11 mouse cellular contexts compared by ENCODE assay signal in the genomic region with DNA sequence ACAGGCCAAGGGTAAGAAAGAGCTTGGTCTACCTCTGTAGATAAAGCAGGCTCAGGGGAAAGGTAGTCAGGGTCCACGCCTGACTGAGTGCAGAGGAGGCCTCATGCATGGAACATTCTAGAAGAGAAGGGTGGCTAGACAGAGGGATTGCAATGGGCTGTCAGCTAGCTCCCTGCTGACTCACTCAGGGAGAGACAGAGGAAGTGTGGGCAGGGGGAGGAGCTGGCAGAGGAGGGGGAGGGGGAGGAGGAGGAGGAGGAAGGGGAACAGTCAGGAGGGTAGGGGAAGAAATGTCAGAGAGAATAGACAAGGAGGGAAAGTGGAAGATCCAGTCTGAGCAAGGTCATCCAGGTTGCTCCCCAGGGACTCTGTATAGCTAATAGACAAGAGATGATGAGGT. TPM values are rescaled to one million over a fixed set of nuclear protein-coding genes. Genes with fewer than 3 reads are reported as not detected.
A peak's percentile ranks its signal among the peaks of the same experiment; 100 is the strongest.
DNase-seq lines count a peak whose midpoint lies in the region; ATAC-seq and TF ChIP-seq lines count a peak whose summit lies in the region.
"Had no signal": no experiment of that assay in that cellular context is flagged by ENCODE, and none has a peak within 500 bp of the region (broad histone marks: within the 10 kb centered on the region; RNA-seq: fewer than 3 reads in every experiment).

No protein-coding gene starts in this region.

- no peak for TF ChIP-seq POLR2A in liver, adult 2 months (IDR thresholded peaks at IDR 0.05; ENCODE audit: extremely low read depth, insufficient read depth, low read length)

- H3K27ac ChIP-seq in forebrain, embryonic 10.5 days = 0 out of 2 replicates have a peak overlapping the region, but pooled peaks have one; percentile 11
- no peak overlapping the region for H3K27ac ChIP-seq in forebrain, embryonic 16.5 days (ENCODE audit: low read length)
- H3K27ac ChIP-seq in stomach, embryonic 14.5 days (ENCODE audit: low read length) = peak overlapping the region; percentile 27; the same call in 1 of the 2 replicates
- no peak overlapping the region for H3K27ac ChIP-seq in stomach, postnatal 0 days (replicated peaks)
- no peak overlapping the region for H3K27ac ChIP-seq in liver, adult 2 months (replicated peaks; ENCODE audit: insufficient read depth, low read depth, low read length)
- H3K27ac ChIP-seq: limb, embryonic 13.5 days; neural tube, embryonic 15.5 days had no signal

- DNase-seq in forebrain, embryonic 10.5 days (ENCODE audit: extremely low spot score, low spot score) = no peak
- DNase-seq in stomach, postnatal 0 days (ENCODE audit: low spot score) = no peak
- peak; percentile 16 for DNase-seq in liver, adult 2 months (ENCODE audit: extremely low read depth, low read depth, low spot score)
- DNase-seq in urinary bladder, postnatal 14 days (ENCODE audit: low spot score) = no peak
- no peak for DNase-seq in urinary bladder, adult 18-20 months (ENCODE audit: low spot score in 2 of 2)
- DNase-seq: spleen, adult 18-20 months had no signal

- peaks cover 27% of the 10 kb centered on the region for H3K4me1 ChIP-seq in forebrain, embryonic 10.5 days
- H3K4me1 ChIP-seq in forebrain, embryonic 16.5 days (replicated peaks; ENCODE audit: control insufficient read depth, insufficient read depth, low read length) = 0 out of 2 replicates have a peak, but pooled peaks cover 2% of the 10 kb centered on the region
- peaks cover 3% of the 10 kb centered on the region; the same call in 1 of the 2 replicates for H3K4me1 ChIP-seq in stomach, embryonic 14.5 days (ENCODE audit: control insufficient read depth, insufficient read depth, low read length)
- H3K4me1 ChIP-seq in stomach, postnatal 0 days (replicated peaks; ENCODE audit: control insufficient read depth, insufficient read depth) = no peaks in the 10 kb centered on the region
- no peaks in the 10 kb centered on the region for H3K4me1 ChIP-seq in liver, adult 2 months (ENCODE audit: control insufficient read depth, insufficient read depth, low read length)

- H3K4me2 ChIP-seq in forebrain, embryonic 16.5 days (ENCODE audit: low read length) = no peak overlapping the region
- no peak overlapping the region for H3K4me2 ChIP-seq in stomach, embryonic 14.5 days (replicated peaks; ENCODE audit: low read depth, low read length)
- no peak overlapping the region for H3K4me2 ChIP-seq in stomach, postnatal 0 days (replicated peaks; ENCODE audit: low read depth)
- H3K4me2 ChIP-seq: limb, embryonic 13.5 days; neural tube, embryonic 15.5 days had no signal

- no peak for ATAC-seq in forebrain, embryonic 16.5 days
- ATAC-seq in stomach, embryonic 14.5 days (ENCODE audit: insufficient number of reproducible peaks, insufficient read depth, low FRiP score, low read depth) = no peak
- ATAC-seq in stomach, postnatal 0 days (ENCODE audit: low FRiP score, low TSS enrichment) = no peak
- no peak for ATAC-seq in cerebellum, adult (ENCODE audit: insufficient number of reproducible peaks, low FRiP score, low TSS enrichment)

- 70% methylated on average over 1 of the region's 1 CpGs for WGBS in forebrain, embryonic 10.5 days
- WGBS in forebrain, embryonic 16.5 days = 63% methylated on average over 1 of the region's 1 CpGs
- 74% methylated on average over 1 of the region's 1 CpGs for WGBS in stomach, embryonic 14.5 days
- 73% methylated on average over 1 of the region's 1 CpGs for WGBS in stomach, postnatal 0 days
- WGBS in liver, adult 2 months = 92% methylated on average over 1 of the region's 1 CpGs

- no peak for TF ChIP-seq CTCF in stomach, postnatal 0 days (IDR thresholded peaks at IDR 0.05; ENCODE audit: low read depth)
- TF ChIP-seq CTCF in liver, adult 2 months (IDR thresholded peaks at IDR 0.05; ENCODE audit: low read depth, low read length) = no peak

- H3K36me3 ChIP-seq in forebrain, embryonic 10.5 days (replicated peaks) = no peaks in the 10 kb centered on the region
- no peaks in the 10 kb centered on the region for H3K36me3 ChIP-seq in forebrain, embryonic 16.5 days (ENCODE audit: control insufficient read depth, insufficient read depth)
- no peaks in the 10 kb centered on the region for H3K36me3 ChIP-seq in stomach, embryonic 14.5 days (ENCODE audit: control insufficient read depth, insufficient read depth, low read length)
- H3K36me3 ChIP-seq in stomach, postnatal 0 days (ENCODE audit: control insufficient read depth, insufficient read depth, low read length) = no peaks in the 10 kb centered on the region
- H3K36me3 ChIP-seq in liver, adult 2 months (ENCODE audit: control insufficient read depth, insufficient read depth, low read length) = no peaks in the 10 kb centered on the region
- H3K36me3 ChIP-seq: limb, embryonic 13.5 days; neural tube, embryonic 15.5 days had no signal

- no peaks in the 10 kb centered on the region for H3K9me3 ChIP-seq in forebrain, embryonic 10.5 days
- H3K9me3 ChIP-seq in forebrain, embryonic 16.5 days (ENCODE audit: control insufficient read depth, low read length) = no peaks in the 10 kb centered on the region
- H3K9me3 ChIP-seq in stomach, embryonic 14.5 days (ENCODE audit: control insufficient read depth, low read depth, low read length) = no peaks in the 10 kb centered on the region
- H3K9me3 ChIP-seq in stomach, postnatal 0 days (ENCODE audit: control insufficient read depth, low read length) = no peaks in the 10 kb centered on the region
- H3K9me3 ChIP-seq: limb, embryonic 13.5 days; neural tube, embryonic 15.5 days had no signal

- peaks cover 15% of the 10 kb centered on the region for H3K27me3 ChIP-seq in forebrain, embryonic 10.5 days (ENCODE audit: poor library complexity, severe bottlenecking)
- H3K27me3 ChIP-seq in forebrain, embryonic 16.5 days (replicated peaks; ENCODE audit: control insufficient read depth, insufficient read depth, low read length) = no peaks in the 10 kb centered on the region
- H3K27me3 ChIP-seq in stomach, embryonic 14.5 days (ENCODE audit: control insufficient read depth, insufficient read depth, low read length) = no peaks in the 10 kb centered on the region
- no peaks in the 10 kb centered on the region for H3K27me3 ChIP-seq in stomach, postnatal 0 days (ENCODE audit: control insufficient read depth, insufficient read depth, low read length)
- H3K27me3 ChIP-seq in liver, adult 2 months (ENCODE audit: control insufficient read depth, insufficient read depth, low read length) = no peaks in the 10 kb centered on the region

- H3K9ac ChIP-seq in forebrain, embryonic 16.5 days (replicated peaks; ENCODE audit: low read depth, low read length) = no peak overlapping the region
- H3K9ac ChIP-seq in stomach, embryonic 14.5 days (replicated peaks; ENCODE audit: low read depth, low read length) = no peak overlapping the region
- H3K9ac ChIP-seq in stomach, postnatal 0 days (ENCODE audit: low read length) = no peak overlapping the region
- no peak overlapping the region for H3K9ac ChIP-seq in liver, adult 2 months (ENCODE audit: low read depth, low read length)
- H3K9ac ChIP-seq: limb, embryonic 13.5 days; neural tube, embryonic 15.5 days had no signal

- no peaks in the 10 kb centered on the region for H3K79me2 ChIP-seq in liver, adult 2 months (ENCODE audit: control insufficient read depth, insufficient read depth, low read length)

- H3K4me3 ChIP-seq in forebrain, embryonic 10.5 days = no peak overlapping the region
- H3K4me3 ChIP-seq in forebrain, embryonic 16.5 days (replicated peaks; ENCODE audit: low read length) = no peak overlapping the region
- no peak overlapping the region for H3K4me3 ChIP-seq in stomach, embryonic 14.5 days (ENCODE audit: low read depth, low read length)
- H3K4me3 ChIP-seq in stomach, postnatal 0 days (ENCODE audit: low read depth, low read length) = no peak overlapping the region
- H3K4me3 ChIP-seq in liver, adult 2 months (ENCODE audit: insufficient read depth, low read depth, low read length) = no peak overlapping the region
- H3K4me3 ChIP-seq: limb, embryonic 13.5 days; neural tube, embryonic 15.5 days had no signal

- no peak for TF ChIP-seq EP300 in stomach, postnatal 0 days (optimal IDR thresholded peaks at IDR 0.05)

RNA-seq across cellular contexts. Expression of gene Pwwp2b, which starts 47.4 kb away (rescaled TPM):
- 3.7 and 3.8 TPM in 2 replicates for polyA plus RNA-seq in forebrain, embryonic 10.5 days (2016; fragmentation: Nextera tagmentation; extraction: Ambion mirVana)
- polyA plus RNA-seq in forebrain, embryonic 16.5 days (2015; fragmentation: Nextera tagmentation; extraction: Ambion mirVana) = 5.9 and 7.7 TPM in 2 replicates
- 16.1 and 17.0 TPM in 2 replicates for polyA plus RNA-seq in stomach, embryonic 14.5 days (2014; fragmentation: Nextera tagmentation; extraction: Ambion mirVana)
- polyA plus RNA-seq in stomach, postnatal 0 days (2015; fragmentation: Nextera tagmentation; extraction: Ambion mirVana) = 16.0 and 17.2 TPM in 2 replicates
- total RNA-seq in liver, adult 2 months (2014; rRNA removed) = 0.65 and 0.74 TPM in 2 replicates
- polyA plus RNA-seq in liver, adult 2 months (2012; rRNA removed) = 2.1 TPM in 2 replicates

Comparison
In these comparisons a context has a peak if more than half of its experiments do, and no peak if none do; other contexts are left out.
1. H3K27ac ChIP-seq: peak in forebrain, embryonic 10.5 days (single experiment) and stomach, embryonic 14.5 days (single experiment); none in forebrain, embryonic 16.5 days (single experiment), stomach, postnatal 0 days (single experiment) and liver, adult 2 months (single experiment).